Mouse (Mus musculus): ENCODE data around the gene Asphd2. TPM values are rescaled to one million over a fixed set of nuclear protein-coding genes. Genes with fewer than 3 reads are reported as not detected.
"Not testable (repeated sequence)": the region's sequence is repeated elsewhere in the genome, so short reads cannot be mapped to it uniquely, and the experiment has no call there.

Gene Asphd2
- polyA plus RNA-seq, 1 experiment from 2014 or later: 1.9 TPM

DNA sequence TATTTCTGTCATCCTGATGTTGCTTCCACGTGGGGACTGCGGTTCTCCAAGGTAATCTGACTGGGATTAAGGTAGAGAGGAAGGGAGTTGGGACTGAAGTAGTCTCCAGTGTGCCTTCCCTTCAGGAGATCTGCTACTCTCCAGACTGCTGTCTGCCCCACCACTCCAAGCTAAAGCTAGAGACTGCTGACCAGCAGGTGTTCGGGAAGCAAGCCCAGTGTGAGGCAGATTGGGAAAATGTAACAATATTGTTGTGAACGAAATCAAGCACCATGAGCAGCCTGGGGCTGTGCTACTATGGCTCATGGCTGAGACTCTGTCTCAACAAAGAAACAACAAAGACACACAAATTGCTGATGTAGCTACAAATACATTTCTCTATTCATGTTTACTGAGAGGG, 23.4 kb upstream of the Asphd2 start:
- Histone ChIP-seq H3K9ac (ENCODE audit: low read depth, low read length) (no peak overlapping the region), H3K4me3 (ENCODE audit: low read length) (no peak overlapping the region), H3K4me1 (ENCODE audit: control insufficient read depth, insufficient read depth, low read length) (no peaks in the 10 kb centered on the region), H3K9me3 (ENCODE audit: control insufficient read depth, low read length) (no peaks in the 10 kb centered on the region), H3K27me3 (replicated peaks; ENCODE audit: control insufficient read depth, insufficient read depth, low read length) (no peaks in the 10 kb centered on the region), H3K4me2 (ENCODE audit: low read depth, low read length) (no peak overlapping the region), H3K36me3 (ENCODE audit: control insufficient read depth, insufficient read depth, low read length) (no peaks in the 10 kb centered on the region), H3K27ac (ENCODE audit: low read length) (no peak overlapping the region)
- ATAC-seq: no peak
- 61% methylated on average over 4 of the region's 4 CpGs for WGBS

DNA sequence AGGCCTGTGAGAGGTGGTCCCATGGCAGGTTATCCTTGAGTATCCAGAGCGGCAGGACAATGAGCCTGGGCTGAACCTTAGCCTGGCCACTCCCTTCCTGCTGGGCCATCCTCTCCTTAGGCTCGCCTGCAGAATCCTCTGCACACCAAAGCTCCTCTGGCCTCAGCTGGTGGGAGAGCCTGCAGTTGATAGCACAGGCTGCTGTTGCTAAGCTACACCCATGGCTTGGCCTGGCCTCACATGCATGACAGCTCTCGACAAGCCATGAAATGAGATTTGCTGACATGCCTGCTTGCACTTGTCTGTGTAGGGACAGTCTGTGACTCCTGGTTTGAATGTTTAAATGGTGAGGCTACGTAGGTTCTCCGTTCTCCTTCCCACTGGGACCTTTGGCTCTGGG, 22.0 kb upstream of the Asphd2 start:
- Histone ChIP-seq H3K36me3 (ENCODE audit: control insufficient read depth, insufficient read depth, low read length) (no peaks in the 10 kb centered on the region), H3K9ac (ENCODE audit: low read depth, low read length) (no peak overlapping the region), H3K9me3 (ENCODE audit: control insufficient read depth, low read length) (no peaks in the 10 kb centered on the region), H3K4me3 (ENCODE audit: low read length) (no peak overlapping the region), H3K4me1 (ENCODE audit: control insufficient read depth, insufficient read depth, low read length) (peaks cover 2% of the 10 kb centered on the region; the same call in 1 of the 2 replicates), H3K27ac (ENCODE audit: low read length) (no peak overlapping the region), H3K4me2 (ENCODE audit: low read depth, low read length) (no peak overlapping the region), H3K27me3 (replicated peaks; ENCODE audit: control insufficient read depth, insufficient read depth, low read length) (no peaks in the 10 kb centered on the region)
- no peak for ATAC-seq
- 67% methylated on average over 5 of the region's 5 CpGs for WGBS

DNA sequence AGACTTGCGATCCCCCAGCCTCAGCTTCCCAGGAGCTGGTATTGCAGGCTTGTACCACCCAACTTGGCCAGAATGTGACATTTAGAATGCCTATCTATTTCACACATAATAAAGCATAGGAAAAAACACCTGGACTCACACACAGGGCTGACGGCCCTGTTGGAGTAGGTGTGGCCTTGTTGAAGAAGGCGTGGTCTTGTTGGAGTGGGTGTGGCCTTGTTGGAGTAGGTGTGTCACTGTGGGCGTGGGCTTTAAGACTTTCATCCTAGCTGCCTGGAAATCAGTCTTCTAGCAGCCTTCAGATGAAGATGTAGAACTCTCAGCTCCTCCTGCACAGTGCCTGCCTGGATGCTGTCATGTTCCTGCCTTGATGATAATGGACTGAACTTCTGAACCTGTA, 18.1 kb upstream of the Asphd2 start:
- ATAC-seq; H3K4me2 ChIP-seq (ENCODE audit: low read depth, low read length); H3K4me3 ChIP-seq (ENCODE audit: low read length); H3K27me3 ChIP-seq (replicated peaks; ENCODE audit: control insufficient read depth, insufficient read depth, low read length); H3K27ac ChIP-seq (ENCODE audit: low read length); H3K36me3 ChIP-seq (ENCODE audit: control insufficient read depth, insufficient read depth, low read length); H3K4me1 ChIP-seq (ENCODE audit: control insufficient read depth, insufficient read depth, low read length); H3K9ac ChIP-seq (ENCODE audit: low read depth, low read length); H3K9me3 ChIP-seq (ENCODE audit: control insufficient read depth, low read length): not testable (repeated sequence)
- WGBS: 79% methylated on average over 4 of the region's 4 CpGs

DNA sequence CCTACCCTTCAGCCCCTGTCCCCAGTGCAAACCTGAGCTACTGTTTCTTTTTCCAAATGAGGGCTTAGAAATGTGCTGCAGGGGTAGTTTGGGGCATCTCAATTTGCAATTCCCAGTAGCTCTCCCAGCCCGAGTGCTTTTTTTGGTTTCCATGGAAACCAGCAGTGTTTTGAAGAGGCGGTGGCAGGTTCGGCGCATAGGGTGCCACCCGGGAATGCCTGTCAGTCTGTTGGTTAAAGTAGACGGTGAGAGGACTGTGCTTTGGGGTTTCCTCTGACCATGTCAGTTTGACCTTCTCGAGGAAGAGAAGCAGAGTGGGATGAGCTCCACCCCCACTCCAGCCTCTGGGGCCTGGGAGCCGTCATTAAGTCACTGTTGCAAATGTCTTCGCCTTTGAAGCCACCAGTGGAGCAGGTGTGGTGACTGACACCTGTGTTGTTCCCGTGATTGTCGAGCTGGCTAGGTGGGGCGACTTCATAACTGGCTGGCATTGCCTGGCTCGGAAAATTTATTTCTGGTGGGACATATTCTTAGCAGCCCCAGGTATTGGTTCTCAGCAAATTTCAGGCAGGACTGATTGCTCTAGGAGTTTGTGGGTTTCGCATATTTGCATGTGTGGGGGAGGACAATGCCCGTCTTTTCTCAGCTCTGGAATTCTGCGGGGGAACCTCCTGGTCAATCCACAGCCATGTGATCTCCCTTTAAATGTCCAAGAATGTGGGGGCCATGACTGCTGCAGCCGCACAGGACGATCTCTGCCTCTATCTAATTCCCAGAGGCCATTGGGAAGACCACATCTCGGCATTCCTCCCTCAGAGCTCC, 17.1 kb upstream of the Asphd2 start:
- no peak overlapping the region for H3K9ac ChIP-seq (ENCODE audit: low read depth, low read length)
- no peaks in the 10 kb centered on the region for H3K27me3 ChIP-seq (replicated peaks; ENCODE audit: control insufficient read depth, insufficient read depth, low read length)
- ATAC-seq: no peak
- H3K36me3 ChIP-seq (ENCODE audit: control insufficient read depth, insufficient read depth, low read length): no peaks in the 10 kb centered on the region
- H3K9me3 ChIP-seq (ENCODE audit: control insufficient read depth, low read length): no peaks in the 10 kb centered on the region
- no peak overlapping the region for H3K27ac ChIP-seq (ENCODE audit: low read length)
- WGBS: 10% methylated on average over 19 of the region's 19 CpGs
- no peak overlapping the region for H3K4me3 ChIP-seq (ENCODE audit: low read length)
- H3K4me2 ChIP-seq (ENCODE audit: low read depth, low read length): no peak overlapping the region
- H3K4me1 ChIP-seq (ENCODE audit: control insufficient read depth, insufficient read depth, low read length): peaks cover 4% of the 10 kb centered on the region; the same call in 1 of the 2 replicates

DNA sequence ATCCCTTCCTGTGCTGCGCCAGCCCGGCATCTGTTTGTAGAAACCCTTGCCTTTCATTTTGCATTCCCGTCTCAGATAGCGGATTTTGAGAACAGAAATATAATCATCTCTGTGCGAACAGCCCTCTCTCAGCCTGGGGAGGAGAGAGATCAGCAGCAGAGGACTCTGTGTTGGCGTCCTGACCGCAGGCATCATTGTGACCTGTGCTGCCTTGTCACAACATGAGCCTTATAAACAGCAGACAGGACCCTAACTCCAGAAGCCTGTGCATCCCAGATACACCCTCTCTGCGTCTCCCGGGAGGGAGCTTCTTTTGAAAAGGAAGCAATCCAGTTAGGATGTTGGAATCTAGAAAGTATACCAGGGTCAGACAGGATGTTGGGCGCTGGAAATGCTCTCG, 16.4 kb upstream of the Asphd2 start:
- Histone ChIP-seq H3K27ac (ENCODE audit: low read length) (no peak overlapping the region), H3K27me3 (replicated peaks; ENCODE audit: control insufficient read depth, insufficient read depth, low read length) (no peaks in the 10 kb centered on the region), H3K9ac (ENCODE audit: low read depth, low read length) (no peak overlapping the region), H3K4me1 (ENCODE audit: control insufficient read depth, insufficient read depth, low read length) (peaks cover 4% of the 10 kb centered on the region; the same call in 1 of the 2 replicates), H3K9me3 (ENCODE audit: control insufficient read depth, low read length) (no peaks in the 10 kb centered on the region), H3K4me2 (ENCODE audit: low read depth, low read length) (no peak overlapping the region), H3K36me3 (ENCODE audit: control insufficient read depth, insufficient read depth, low read length) (no peaks in the 10 kb centered on the region), H3K4me3 (ENCODE audit: low read length) (no peak overlapping the region)
- 29% methylated on average over 11 of the region's 11 CpGs for WGBS
- ATAC-seq: no peak

DNA sequence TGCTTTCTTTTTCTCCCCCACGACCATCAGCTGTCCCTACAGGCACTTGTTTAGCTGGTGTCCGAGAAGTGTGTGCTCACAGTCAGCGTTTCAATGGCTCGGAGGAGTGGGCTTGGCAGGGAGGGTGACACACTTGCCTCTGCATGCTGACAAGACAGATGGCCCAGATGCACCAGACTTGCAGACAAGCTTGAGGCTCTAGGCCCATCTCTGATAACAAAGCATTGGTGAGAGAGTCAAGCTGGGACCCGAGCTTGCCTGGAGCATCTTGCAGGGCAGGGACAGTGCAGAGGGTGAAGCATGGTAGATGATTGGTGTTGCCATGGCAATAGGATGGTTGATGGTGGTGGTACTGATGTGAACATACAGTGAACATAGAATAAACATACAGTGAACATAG, 14.6 kb upstream of the Asphd2 start:
- no peak overlapping the region for H3K4me3 ChIP-seq (ENCODE audit: low read length)
- no peaks in the 10 kb centered on the region for H3K27me3 ChIP-seq (replicated peaks; ENCODE audit: control insufficient read depth, insufficient read depth, low read length)
- H3K4me1 ChIP-seq (ENCODE audit: control insufficient read depth, insufficient read depth, low read length): peaks cover 4% of the 10 kb centered on the region; the same call in 1 of the 2 replicates
- WGBS: 62% methylated on average over 5 of the region's 5 CpGs
- H3K36me3 ChIP-seq (ENCODE audit: control insufficient read depth, insufficient read depth, low read length): no peaks in the 10 kb centered on the region
- no peak overlapping the region for H3K27ac ChIP-seq (ENCODE audit: low read length)
- no peak for ATAC-seq
- H3K4me2 ChIP-seq (ENCODE audit: low read depth, low read length): no peak overlapping the region
- no peaks in the 10 kb centered on the region for H3K9me3 ChIP-seq (ENCODE audit: control insufficient read depth, low read length)
- no peak overlapping the region for H3K9ac ChIP-seq (ENCODE audit: low read depth, low read length)

DNA sequence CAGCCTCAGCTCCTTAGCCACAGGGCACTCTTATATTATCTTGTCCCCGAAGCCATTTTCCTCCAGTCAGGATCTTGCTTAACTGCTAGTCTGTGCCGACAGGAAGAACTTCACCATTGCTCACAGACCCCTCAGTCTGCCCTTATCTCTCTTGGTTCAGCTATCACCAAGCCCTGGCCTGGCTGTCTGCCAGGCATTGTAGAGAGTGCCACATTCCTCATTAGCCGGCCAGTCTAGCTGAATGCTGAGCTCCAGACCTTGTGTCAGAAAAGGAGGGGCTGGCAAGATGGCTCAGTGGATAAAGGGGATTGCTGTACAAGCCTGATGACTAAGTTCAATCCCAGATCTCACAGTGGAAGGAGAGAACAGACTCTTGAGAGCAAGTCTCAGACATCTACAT, 11.4 kb upstream of the Asphd2 start:
- 61% methylated on average over 3 of the region's 3 CpGs for WGBS
- no peaks in the 10 kb centered on the region for H3K27me3 ChIP-seq (replicated peaks; ENCODE audit: control insufficient read depth, insufficient read depth, low read length)
- H3K4me2 ChIP-seq (ENCODE audit: low read depth, low read length): no peak overlapping the region

DNA sequence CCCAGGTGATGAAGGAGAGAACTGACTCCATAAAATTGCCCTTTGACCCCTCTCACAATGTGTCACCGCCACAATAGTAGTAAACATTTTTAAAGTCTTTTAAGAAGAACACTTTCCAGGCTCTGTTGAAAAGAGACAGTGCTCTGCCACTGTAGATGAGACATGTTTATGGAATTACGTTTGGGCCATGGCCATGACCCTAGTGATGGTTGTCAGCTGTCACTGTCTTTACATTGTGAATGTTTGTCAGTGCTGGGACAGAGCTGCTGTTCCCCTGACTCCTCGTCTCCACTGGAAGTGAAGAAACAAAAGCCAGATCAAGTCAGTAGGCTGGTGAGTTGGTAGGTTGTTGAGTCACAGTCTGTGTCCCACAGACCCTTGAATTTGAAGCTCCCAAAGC, 7.8 kb upstream of the Asphd2 start:
- no peak for ATAC-seq
- Histone ChIP-seq H3K9ac (ENCODE audit: low read depth, low read length) (no peak overlapping the region), H3K4me3 (ENCODE audit: low read length) (no peak overlapping the region), H3K36me3 (ENCODE audit: control insufficient read depth, insufficient read depth, low read length) (no peaks in the 10 kb centered on the region), H3K27me3 (replicated peaks; ENCODE audit: control insufficient read depth, insufficient read depth, low read length) (no peaks in the 10 kb centered on the region), H3K4me2 (ENCODE audit: low read depth, low read length) (no peak overlapping the region), H3K4me1 (ENCODE audit: control insufficient read depth, insufficient read depth, low read length) (no peaks in the 10 kb centered on the region), H3K27ac (ENCODE audit: low read length) (no peak overlapping the region), H3K9me3 (ENCODE audit: control insufficient read depth, low read length) (no peaks in the 10 kb centered on the region)
- whole genome bisulfite sequencing: 43% methylated on average over 3 of the region's 3 CpGs

More for the DNA sequence above, 11.4 kb upstream of the Asphd2 start:
- Histone ChIP-seq H3K4me1 (ENCODE audit: control insufficient read depth, insufficient read depth, low read length) (no peaks in the 10 kb centered on the region), H3K4me3 (ENCODE audit: low read length) (no peak overlapping the region), H3K36me3 (ENCODE audit: control insufficient read depth, insufficient read depth, low read length) (no peaks in the 10 kb centered on the region), H3K27ac (ENCODE audit: low read length) (no peak overlapping the region), H3K9me3 (ENCODE audit: control insufficient read depth, low read length) (no peaks in the 10 kb centered on the region), H3K9ac (ENCODE audit: low read depth, low read length) (no peak overlapping the region)
- no peak for ATAC-seq

DNA sequence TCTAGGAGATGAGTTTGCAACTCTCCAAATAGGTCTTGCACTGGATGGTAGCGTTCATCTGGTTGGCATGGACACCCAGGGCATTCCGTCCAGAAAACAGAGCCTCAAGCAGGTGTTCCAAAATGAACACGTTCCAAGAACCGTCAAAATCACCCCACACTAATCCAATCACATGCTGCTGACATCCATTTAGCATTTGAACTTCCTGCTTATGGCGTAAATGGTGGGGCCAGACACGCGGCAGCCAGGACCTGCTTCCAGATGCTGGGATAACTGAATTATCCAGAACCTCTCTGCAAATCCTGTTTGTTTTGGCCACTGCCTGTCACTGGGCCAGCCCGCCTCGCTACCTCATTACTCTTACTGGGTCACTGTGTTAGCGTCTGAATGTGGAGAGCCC, 4.6 kb upstream of the Asphd2 start:
- no peaks in the 10 kb centered on the region for H3K9me3 ChIP-seq (ENCODE audit: control insufficient read depth, low read length)
- peaks cover 2% of the 10 kb centered on the region; the same call in 1 of the 2 replicates for H3K4me1 ChIP-seq (ENCODE audit: control insufficient read depth, insufficient read depth, low read length)
- no peak overlapping the region for H3K4me2 ChIP-seq (ENCODE audit: low read depth, low read length)
- peaks cover 9% of the 10 kb centered on the region for H3K27me3 ChIP-seq (replicated peaks; ENCODE audit: control insufficient read depth, insufficient read depth, low read length)
- no peak overlapping the region for H3K4me3 ChIP-seq (ENCODE audit: low read length)
- H3K9ac ChIP-seq (ENCODE audit: low read depth, low read length): no peak overlapping the region
- ATAC-seq: no peak
- no peaks in the 10 kb centered on the region for H3K36me3 ChIP-seq (ENCODE audit: control insufficient read depth, insufficient read depth, low read length)
- WGBS: 70% methylated on average over 10 of the region's 10 CpGs
- no peak overlapping the region for H3K27ac ChIP-seq (ENCODE audit: low read length)

DNA sequence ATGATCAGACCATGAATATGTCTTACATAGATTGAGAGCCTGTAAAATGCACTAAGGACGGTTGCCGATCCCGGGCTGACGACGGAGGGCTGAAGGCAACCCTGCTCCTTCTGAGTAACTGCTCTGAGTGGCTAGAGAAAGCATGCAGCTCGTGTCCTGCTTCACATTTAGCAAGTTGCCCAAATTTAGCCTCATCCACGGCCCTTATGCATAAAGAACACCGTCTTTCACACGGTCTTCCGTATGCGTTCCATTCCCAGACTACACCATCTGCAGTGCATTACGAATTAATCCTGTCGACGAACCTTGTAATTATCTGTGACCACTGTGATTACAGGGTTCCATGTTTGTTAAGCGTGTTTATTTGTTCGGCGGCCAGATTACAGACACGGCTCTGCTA, 1.4 kb upstream of the Asphd2 start:
- H3K36me3 ChIP-seq (ENCODE audit: control insufficient read depth, insufficient read depth, low read length): no peaks in the 10 kb centered on the region
- peaks cover 3% of the 10 kb centered on the region; the same call in 1 of the 2 replicates for H3K4me1 ChIP-seq (ENCODE audit: control insufficient read depth, insufficient read depth, low read length)
- H3K4me3 ChIP-seq (ENCODE audit: low read length): no peak overlapping the region
- H3K27ac ChIP-seq (ENCODE audit: low read length): no peak overlapping the region
- H3K9me3 ChIP-seq (ENCODE audit: control insufficient read depth, low read length): no peaks in the 10 kb centered on the region
- no peak for ATAC-seq
- no peak overlapping the region for H3K9ac ChIP-seq (ENCODE audit: low read depth, low read length)
- peaks cover 24% of the 10 kb centered on the region for H3K27me3 ChIP-seq (replicated peaks; ENCODE audit: control insufficient read depth, insufficient read depth, low read length)
- H3K4me2 ChIP-seq (ENCODE audit: low read depth, low read length): no peak overlapping the region
- 77% methylated on average over 18 of the region's 18 CpGs for WGBS

All from intestine, embryonic 16.5 days (tissue).